Mouse (Mus musculus): Measurements from ENCODE around the gene Egflam. TPM values are rescaled to one million over a fixed set of nuclear protein-coding genes. Genes with fewer than 3 reads are reported as not detected.

Egflam gene
- 10.5 and 10.9 TPM in 2 replicates for polyA plus RNA-seq (2015; fragmentation: Nextera tagmentation; extraction: Ambion mirVana)

GRCm38 (mm10) chr15:7397818-7398608, at the start of gene Egflam:
TSS of gene Egflam (minus strand) at chr15:7398395.

Data from neural tube, postnatal 0 days (tissue).